Mouse (Mus musculus) cerebellum, postnatal 10 days (tissue): ENCODE data around the gene Scgb2b19.
"Not testable (repeated sequence)": the region's sequence is repeated elsewhere in the genome, so short reads cannot be mapped to it uniquely, and the experiment has no call there.

ENCODE experiments used
- DNase-seq, 2 experiments: peaks; one replicate each; pipeline ENCODE4 v3.0.0; 2021; ENCODE audit warnings: mixed read lengths in 2 of 2

Scgb2b19 gene

GRCm38 (mm10) chr7:33280238-33280637, at the start of gene Scgb2b19:
Gene Scgb2b19, minus strand, starts transcription at chr7:33280338.
- DNase-seq: not testable (repeated sequence)

- DNase-seq: not testable (repeated sequence)
These were observed 6.9 kb upstream of the Scgb2b19 start, which contains the start of gene Scgb1b19 for GRCm38 (mm10) chr7:33286991-33287390. Gene Scgb1b19, plus strand, starts transcription at chr7:33287291.
